Mouse (Mus musculus) forebrain, embryonic 10.5 days (tissue): ENCODE results near the gene Cacna1d. TPM values are rescaled to one million over a fixed set of nuclear protein-coding genes. Genes with fewer than 3 reads are reported as not detected.

Source experiments
- DNase-seq: peaks from one replicate; pipeline ENCODE4 v3.0.0-alpha.2; 2017; ENCODE audit warnings: low spot score; ENCODE audit errors: extremely low spot score
- H3K27ac ChIP-seq: fragments of 300-500 bp; sonication (generic); 2 replicates; pipeline ENCODE4 v1.5.1; 2016; ENCODE audit warnings: mild to moderate bottlenecking
- H3K27me3 ChIP-seq: fragments of 300-500 bp; sonication (generic); 2 replicates; pipeline ENCODE4 v1.6.1; 2016; ENCODE audit warnings: mild to moderate bottlenecking; ENCODE audit not compliant: poor library complexity, severe bottlenecking
- H3K36me3 ChIP-seq: fragments of 300-500 bp; sonication (generic); replicated peaks from 2 replicates; pipeline ENCODE4 v1.6.1; 2016; ENCODE audit warnings: mild to moderate bottlenecking, moderate library complexity
- H3K4me1 ChIP-seq: fragments of 300-500 bp; sonication (generic); 2 replicates; pipeline ENCODE4 v1.6.1; 2016
- H3K4me3 ChIP-seq: fragments of 300-500 bp; sonication (generic); 2 replicates; pipeline ENCODE4 v1.5.1; 2016; ENCODE audit warnings: mild to moderate bottlenecking, moderate library complexity
- H3K9me3 ChIP-seq: fragments of 300-500 bp; sonication (generic); 2 replicates; pipeline ENCODE4 v1.6.1; 2016; ENCODE audit warnings: mild to moderate bottlenecking, moderate library complexity
- WGBS: fragments of 180-500 bp; shearing (Covaris S2); methylation state at CpG from one replicate; pipeline ENCODE4 v1.1.7; 2016; 5-methylcytosine and 5-hydroxymethylcytosine counted together
- polyA plus RNA-seq: library from polyadenylated mRNA; unstranded; fragments of >200 nt; fragmentation: Nextera tagmentation; extraction: Ambion mirVana; gene quantifications from 2 replicates; pipeline ENCODE4 v1.2.1, GENCODE M21; 2016

Cacna1d gene
- polyA plus RNA-seq, 1 experiment from 2014 or later: 1.3 TPM

GRCm38 (mm10) chr14:30046976-30047375 is 444.3 kb downstream of the Cacna1d start:
- WGBS: 89% methylated on average over 4 of the region's 4 CpGs
- Histone ChIP-seq H3K27ac (no peak overlapping the region), H3K9me3 (no peaks in the 10 kb centered on the region), H3K4me3 (no peak overlapping the region), H3K27me3 (no peaks in the 10 kb centered on the region), H3K36me3 (no peaks in the 10 kb centered on the region), H3K4me1 (no peaks in the 10 kb centered on the region)
- DNase-seq: no peak

GRCm38 (mm10) chr14:30045704-30046220 is 445.5 kb downstream of the Cacna1d start:
- Histone ChIP-seq H3K4me3 (no peak overlapping the region), H3K36me3 (no peaks in the 10 kb centered on the region), H3K4me1 (no peaks in the 10 kb centered on the region), H3K27me3 (no peaks in the 10 kb centered on the region), H3K27ac (no peak overlapping the region), H3K9me3 (no peaks in the 10 kb centered on the region)
- WGBS: 87% methylated on average over 8 of the region's 8 CpGs
- no peak for DNase-seq

- H3K27me3 ChIP-seq: no peaks in the 10 kb centered on the region
- 88% methylated on average over 10 of the region's 10 CpGs for WGBS
- no peaks in the 10 kb centered on the region for H3K4me1 ChIP-seq
- no peaks in the 10 kb centered on the region for H3K36me3 ChIP-seq
- no peak overlapping the region for H3K4me3 ChIP-seq
- H3K9me3 ChIP-seq: no peaks in the 10 kb centered on the region
- H3K27ac ChIP-seq: no peak overlapping the region
- DNase-seq: no peak
These were observed 446.0 kb downstream of the Cacna1d start for GRCm38 (mm10) chr14:30045239-30045638.

DNA sequence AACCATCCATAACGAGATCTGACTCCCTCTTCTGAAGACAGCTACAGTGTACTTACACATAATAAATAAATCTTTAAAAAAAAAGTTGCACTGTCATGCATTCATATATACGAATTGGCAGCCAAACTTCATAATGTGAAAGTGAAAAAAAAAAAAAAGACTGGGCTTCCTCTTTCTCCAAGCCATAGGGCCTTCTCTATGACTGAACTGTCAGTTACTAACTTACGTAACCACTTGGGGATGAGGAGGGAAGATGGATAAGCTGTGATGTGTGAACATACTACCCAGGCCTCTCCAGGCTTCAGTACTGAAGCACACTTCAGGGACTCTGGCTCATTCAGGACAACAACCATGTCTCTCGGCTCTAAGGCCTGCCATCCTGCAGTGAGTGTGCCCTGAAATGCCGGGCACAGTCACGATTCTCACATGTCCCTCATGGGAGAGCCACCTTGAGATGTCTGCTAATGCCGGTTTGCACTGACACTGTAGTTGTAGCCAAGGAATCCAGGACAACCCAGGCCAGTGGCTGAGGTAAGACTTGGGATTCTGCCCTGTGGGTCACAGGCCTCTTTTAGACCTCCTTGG is 447.8 kb downstream of the Cacna1d start:
- Histone ChIP-seq H3K27me3 (no peaks in the 10 kb centered on the region), H3K27ac (no peak overlapping the region), H3K9me3 (no peaks in the 10 kb centered on the region), H3K36me3 (no peaks in the 10 kb centered on the region), H3K4me1 (no peaks in the 10 kb centered on the region), H3K4me3 (no peak overlapping the region)
- 89% methylated on average over 7 of the region's 7 CpGs for WGBS
- DNase-seq: no peak

- H3K4me3 ChIP-seq: no peak overlapping the region
- no peaks in the 10 kb centered on the region for H3K27me3 ChIP-seq
- DNase-seq: no peak
- no peak overlapping the region for H3K27ac ChIP-seq
- H3K9me3 ChIP-seq: no peaks in the 10 kb centered on the region
- H3K36me3 ChIP-seq: no peaks in the 10 kb centered on the region
- no peaks in the 10 kb centered on the region for H3K4me1 ChIP-seq
- 83% methylated on average over 9 of the region's 9 CpGs for WGBS
These were observed 449.4 kb downstream of the Cacna1d start for GRCm38 (mm10) chr14:30041836-30042235.

- Histone ChIP-seq H3K4me1 (no peaks in the 10 kb centered on the region), H3K27me3 (no peaks in the 10 kb centered on the region), H3K36me3 (no peaks in the 10 kb centered on the region), H3K27ac (no peak overlapping the region), H3K9me3 (no peaks in the 10 kb centered on the region), H3K4me3 (no peak overlapping the region)
- DNase-seq: no peak
- WGBS: 79% methylated on average over 4 of the region's 4 CpGs
These were observed 451.8 kb downstream of the Cacna1d start for GRCm38 (mm10) chr14:30039413-30039812.

DNA sequence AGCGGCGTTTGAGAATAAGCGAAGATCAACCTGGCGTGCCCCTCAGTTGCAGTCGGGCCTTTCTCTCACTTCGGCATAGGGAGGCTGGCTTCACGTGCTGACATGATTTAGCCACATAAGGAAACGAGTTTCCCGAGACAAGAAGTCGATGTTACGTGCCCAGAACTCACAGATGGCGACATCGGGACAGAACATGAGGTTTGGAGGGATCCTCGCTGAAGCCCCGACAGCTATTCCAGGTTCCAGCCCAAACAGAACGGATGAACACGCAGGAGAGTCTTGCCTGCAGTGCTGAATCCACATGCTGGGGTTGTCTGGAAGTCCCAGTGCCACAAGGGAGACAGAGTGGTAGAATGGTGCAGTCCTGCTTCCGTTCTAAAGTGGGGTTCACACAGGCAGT is 452.8 kb downstream of the Cacna1d start:
- H3K9me3 ChIP-seq: no peaks in the 10 kb centered on the region
- H3K4me3 ChIP-seq: no peak overlapping the region
- WGBS: 92% methylated on average over 18 of the region's 18 CpGs
- H3K36me3 ChIP-seq: no peaks in the 10 kb centered on the region
- H3K27me3 ChIP-seq: no peaks in the 10 kb centered on the region
- no peak overlapping the region for H3K27ac ChIP-seq
- DNase-seq: no peak
- H3K4me1 ChIP-seq: no peaks in the 10 kb centered on the region

GRCm38 (mm10) chr14:30033405-30033804 is 457.9 kb downstream of the Cacna1d start:
- DNase-seq: no peak
- Histone ChIP-seq H3K9me3 (no peaks in the 10 kb centered on the region), H3K4me3 (no peak overlapping the region), H3K4me1 (no peaks in the 10 kb centered on the region), H3K36me3 (no peaks in the 10 kb centered on the region), H3K27me3 (no peaks in the 10 kb centered on the region), H3K27ac (no peak overlapping the region)
- WGBS: 77% methylated on average over 8 of the region's 8 CpGs

DNA sequence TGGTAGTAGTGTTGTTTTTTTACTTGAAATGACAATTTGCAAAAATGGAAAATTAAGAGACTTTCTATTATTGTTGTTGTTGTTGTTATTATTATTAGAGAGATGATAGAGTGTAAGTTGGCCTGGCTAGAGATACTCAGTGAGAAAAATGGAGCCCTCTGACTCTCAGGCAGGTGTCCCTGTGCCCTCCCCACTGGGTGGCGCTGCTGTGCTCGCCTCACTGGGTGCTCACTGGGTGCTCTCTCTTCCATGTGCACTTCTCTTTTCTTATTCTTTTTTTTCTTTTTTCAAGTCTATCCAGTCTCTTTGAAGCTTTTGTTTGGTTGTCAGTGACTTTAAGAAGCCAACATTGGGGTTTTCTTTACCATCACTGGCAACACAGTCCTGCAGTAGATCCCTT is 463.9 kb downstream of the Cacna1d start:
- no peak overlapping the region for H3K27ac ChIP-seq
- DNase-seq: no peak
- no peaks in the 10 kb centered on the region for H3K4me1 ChIP-seq
- WGBS: 40% methylated on average over 2 of the region's 2 CpGs
- H3K9me3 ChIP-seq: no peaks in the 10 kb centered on the region
- no peak overlapping the region for H3K4me3 ChIP-seq
- no peaks in the 10 kb centered on the region for H3K36me3 ChIP-seq
- H3K27me3 ChIP-seq: no peaks in the 10 kb centered on the region

- Histone ChIP-seq H3K4me3 (no peak overlapping the region), H3K36me3 (no peaks in the 10 kb centered on the region), H3K9me3 (no peaks in the 10 kb centered on the region), H3K27me3 (no peaks in the 10 kb centered on the region), H3K27ac (no peak overlapping the region), H3K4me1 (peaks cover 6% of the 10 kb centered on the region; the same call in 1 of the 2 replicates)
- WGBS: 67% methylated on average over 7 of the region's 7 CpGs
- DNase-seq: no peak
These were observed 466.9 kb downstream of the Cacna1d start for GRCm38 (mm10) chr14:30024387-30024786.

DNA sequence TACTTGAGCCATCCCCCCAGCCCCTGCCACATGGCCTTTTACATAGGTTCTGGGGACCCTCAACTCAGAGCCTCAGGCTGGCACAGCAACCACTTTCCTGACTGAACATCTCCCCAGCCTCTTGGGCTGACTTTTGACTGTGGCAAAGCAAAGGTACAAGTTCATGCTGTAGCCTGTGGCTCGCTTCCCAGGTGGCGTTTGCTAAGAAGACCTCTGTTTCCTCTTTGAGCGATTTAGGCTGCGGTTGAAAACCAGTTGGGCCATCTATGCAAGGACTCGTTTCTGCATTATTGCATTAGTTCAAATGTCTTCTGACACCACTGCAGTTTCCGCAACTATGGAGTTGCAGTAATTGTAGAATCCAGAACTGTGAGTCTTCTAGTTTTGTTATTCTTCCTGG is 468.8 kb downstream of the Cacna1d start:
- no peaks in the 10 kb centered on the region for H3K27me3 ChIP-seq
- H3K4me1 ChIP-seq: peaks cover 6% of the 10 kb centered on the region; the same call in 1 of the 2 replicates
- H3K9me3 ChIP-seq: no peaks in the 10 kb centered on the region
- H3K4me3 ChIP-seq: no peak overlapping the region
- 93% methylated on average over 6 of the region's 6 CpGs for WGBS
- no peak for DNase-seq
- no peaks in the 10 kb centered on the region for H3K36me3 ChIP-seq
- H3K27ac ChIP-seq: no peak overlapping the region

GRCm38 (mm10) chr14:30019792-30020575 is 471.3 kb downstream of the Cacna1d start:
- H3K4me3 ChIP-seq: no peak overlapping the region
- no peaks in the 10 kb centered on the region for H3K36me3 ChIP-seq
- 47% methylated on average over 9 of the region's 9 CpGs for WGBS
- no peaks in the 10 kb centered on the region for H3K9me3 ChIP-seq
- no peak for DNase-seq
- no peak overlapping the region for H3K27ac ChIP-seq
- peaks cover 6% of the 10 kb centered on the region; the same call in 1 of the 2 replicates for H3K4me1 ChIP-seq
- H3K27me3 ChIP-seq: no peaks in the 10 kb centered on the region

DNA sequence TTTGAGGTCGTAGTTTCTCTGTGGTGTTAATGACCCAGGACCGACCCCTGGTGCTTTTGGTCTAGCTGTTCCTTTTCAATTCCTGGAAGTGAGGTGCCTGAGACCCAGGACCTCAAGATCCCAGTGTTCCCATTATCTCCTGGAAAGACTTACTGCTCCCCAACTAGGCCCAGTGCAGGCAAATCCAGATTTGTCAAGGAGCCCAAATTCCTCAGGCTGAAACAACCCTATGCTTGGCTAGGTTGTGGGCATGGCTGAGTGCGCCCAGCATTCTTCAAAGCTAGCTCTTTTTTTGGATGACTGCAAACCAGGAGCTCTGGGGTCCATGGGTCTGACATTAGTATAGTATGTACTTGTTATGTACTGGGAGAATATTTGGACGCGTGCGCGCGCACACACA is 471.9 kb downstream of the Cacna1d start:
- no peak overlapping the region for H3K4me3 ChIP-seq
- H3K4me1 ChIP-seq: peaks cover 11% of the 10 kb centered on the region

More for the DNA sequence above, 471.9 kb downstream of the Cacna1d start:
- no peaks in the 10 kb centered on the region for H3K9me3 ChIP-seq
- H3K27ac ChIP-seq: no peak overlapping the region
- DNase-seq: no peak
- WGBS: 96% methylated on average over 8 of the region's 8 CpGs
- H3K27me3 ChIP-seq: no peaks in the 10 kb centered on the region
- no peaks in the 10 kb centered on the region for H3K36me3 ChIP-seq
